Mouse (Mus musculus) CH12.LX (cell line): ENCODE data around the gene Kiss1r.

ENCODE experiments used
- CHD2 ChIP-seq: IDR thresholded peaks from 2 replicates; pipeline ENCODE4 v1.6.1; 2011; ENCODE audit warnings: low read length, improper control_type of control experiment
- CTCF ChIP-seq, 2 experiments: IDR thresholded peaks in 1 of 2; conservative IDR thresholded peaks in 1 of 2; 2 replicates each; pipeline ENCODE4 v1.5.1; 2011 to 2012; ENCODE audit warnings: low read depth in 2 of 2, low read length in 2 of 2, improper control_type of control experiment in 1 of 2, inconsistent platforms in 1 of 2, mild to moderate bottlenecking in 1 of 2, moderate library complexity in 1 of 2
- MAZ ChIP-seq: IDR thresholded peaks from 2 replicates; pipeline ENCODE4 v1.6.1; 2012; ENCODE audit warnings: low read depth, mild to moderate bottlenecking, inconsistent platforms, low read length, improper control_type of control experiment, moderate library complexity

DNA sequence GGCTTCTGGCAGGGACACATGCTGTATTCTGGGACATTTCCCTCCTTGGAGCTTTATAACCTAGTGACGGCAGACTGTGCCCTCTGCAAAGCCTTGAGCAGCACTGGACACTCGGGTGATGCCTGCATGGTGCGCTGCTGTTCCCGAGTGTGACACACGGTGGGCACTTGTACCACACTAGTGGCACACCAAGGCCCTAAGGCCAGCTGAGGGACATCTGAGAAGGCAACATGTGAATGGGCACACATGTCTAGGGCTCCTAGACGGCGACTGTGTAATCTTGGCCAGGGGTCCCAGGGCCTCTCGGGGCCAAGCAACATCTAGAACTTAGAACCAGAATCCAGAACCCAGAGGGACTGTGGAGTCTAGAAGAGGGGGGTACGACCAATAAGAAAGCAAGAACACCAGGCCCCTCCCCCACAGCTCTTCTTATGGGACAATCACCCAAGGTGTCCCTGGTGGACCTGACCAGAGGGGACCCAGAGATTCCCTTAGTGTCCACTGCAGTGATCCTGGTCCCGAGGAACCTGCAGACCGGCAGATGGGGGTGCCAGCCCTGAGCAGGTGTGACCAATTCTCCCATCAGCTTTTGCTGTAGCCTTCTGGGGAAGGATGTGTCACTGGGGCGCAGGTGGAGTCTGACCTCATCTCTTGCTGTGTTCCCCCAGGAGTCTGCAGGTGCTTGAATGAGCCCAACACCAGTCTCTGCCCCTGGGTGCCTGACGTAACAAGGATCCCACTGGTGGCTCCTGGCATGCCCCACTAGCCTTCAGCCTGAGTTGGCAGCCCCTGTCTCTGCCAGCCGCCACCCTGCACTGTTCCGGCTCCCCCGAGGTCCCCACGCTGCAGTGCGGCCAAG, 13.4 kb downstream of the Kiss1r start:
- TF ChIP-seq CTCF (conservative IDR thresholded peaks at IDR 0.05 in 1 of 2, IDR thresholded peaks at IDR 0.05 in 1 of 2; ENCODE audit: low read depth in 2 of 2, low read length in 2 of 2) (peak in 1 of 2 experiments; percentile 17; a peak in 1 of 4 replicates), CHD2 (peak; percentile 29; the same call in 1 of the 2 replicates), MAZ (no peak; the same call in 1 of the 2 replicates)
